Mouse (Mus musculus) cerebellum, postnatal 25 days (tissue): ENCODE data around the gene Tecr.
A peak's percentile ranks its signal among the peaks of the same experiment; 100 is the strongest.
"Not testable (repeated sequence)": the region's sequence is repeated elsewhere in the genome, so short reads cannot be mapped to it uniquely, and the experiment has no call there.

ENCODE experiments used
- DNase-seq, 2 experiments: peaks; one replicate each; pipeline ENCODE4 v3.0.0; 2021; ENCODE audit warnings: mixed read lengths in 2 of 2

Gene Tecr

DNA sequence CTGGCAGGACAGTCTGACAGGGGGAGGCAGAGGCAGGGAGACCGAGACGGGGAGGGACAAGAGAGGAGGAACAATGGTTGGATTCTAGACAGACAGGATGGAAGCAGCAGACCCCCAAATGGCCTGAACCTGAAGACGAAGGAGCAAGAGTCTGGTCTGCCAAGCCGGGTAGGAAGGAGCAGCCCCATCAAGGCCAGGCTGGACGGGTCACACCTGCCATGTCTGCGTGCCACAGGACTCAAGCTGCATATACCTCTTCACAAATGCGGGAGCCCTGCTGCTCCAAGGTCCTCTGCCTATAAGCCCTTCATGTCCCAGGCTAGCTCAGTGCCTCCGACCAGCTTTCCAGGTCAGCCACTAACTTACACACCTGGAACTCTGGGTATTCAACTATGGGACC is 28.1 kb downstream of the Tecr start:
- DNase-seq, result no peak

DNA sequence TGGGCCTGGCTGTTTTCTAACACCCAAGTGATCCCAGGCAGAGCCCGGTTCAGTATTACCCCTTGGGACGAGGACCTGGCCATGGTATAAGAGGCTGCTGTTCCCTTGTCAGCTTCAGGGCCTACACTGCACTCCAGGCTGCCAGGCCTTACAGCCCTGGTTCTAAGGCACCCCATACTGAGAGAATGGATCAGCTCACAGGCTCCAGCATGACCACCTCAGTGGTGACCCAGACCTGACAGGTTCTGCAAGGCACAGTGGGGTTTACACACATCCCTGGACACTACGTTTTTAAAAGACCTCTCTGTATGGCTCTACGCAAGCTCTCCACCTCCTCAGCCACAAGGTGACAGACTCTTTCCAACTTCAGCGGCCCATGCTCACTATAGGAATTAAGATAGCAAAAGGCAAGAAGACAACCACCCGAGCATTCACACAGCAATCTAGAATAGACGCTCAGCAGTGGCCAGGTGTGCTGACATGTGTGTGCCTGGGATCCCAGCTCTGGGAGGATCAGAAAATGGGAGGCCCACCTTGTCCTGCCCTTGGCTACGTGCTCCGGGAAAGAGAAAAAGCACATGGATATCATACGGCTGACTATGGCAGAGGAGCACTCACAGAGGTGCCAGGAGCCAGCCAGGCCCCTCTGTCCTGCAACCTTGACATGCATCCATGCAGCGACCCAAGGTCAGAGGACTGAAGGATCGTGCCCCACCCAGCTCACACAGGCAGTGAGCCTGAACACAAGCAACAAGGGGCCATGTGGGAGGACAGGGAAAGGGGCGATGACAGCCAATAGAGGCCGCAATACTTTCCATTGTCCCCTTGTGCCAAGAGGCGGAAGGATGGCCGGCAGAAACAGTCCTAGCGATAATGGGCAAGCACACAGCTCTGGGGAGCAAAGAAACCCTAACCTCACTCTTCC is 29.4 kb downstream of the Tecr start:
- DNase-seq, result peak; percentile 16 to 18

DNA sequence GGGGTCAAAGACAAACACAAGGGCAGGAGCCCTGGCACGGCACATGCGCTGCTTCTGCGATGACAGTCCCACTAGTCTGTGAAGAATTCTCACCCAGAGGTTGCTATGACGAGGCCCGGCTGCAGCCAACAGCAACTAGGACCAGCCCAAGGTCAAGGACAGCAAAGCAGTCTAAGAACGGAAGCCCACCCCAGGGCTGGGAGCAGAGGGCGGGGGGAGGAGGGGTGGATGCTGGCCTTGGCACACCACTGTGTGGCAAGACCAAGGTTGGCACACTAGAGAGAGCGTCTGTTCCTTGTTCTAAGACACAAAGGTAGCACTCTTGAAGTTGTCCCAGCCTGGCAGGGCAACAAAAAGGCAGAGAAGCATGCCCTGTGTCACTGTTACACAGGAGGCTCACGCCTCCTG is 30.4 kb downstream of the Tecr start:
- peak; percentile 21 to 39 for DNase-seq

DNA sequence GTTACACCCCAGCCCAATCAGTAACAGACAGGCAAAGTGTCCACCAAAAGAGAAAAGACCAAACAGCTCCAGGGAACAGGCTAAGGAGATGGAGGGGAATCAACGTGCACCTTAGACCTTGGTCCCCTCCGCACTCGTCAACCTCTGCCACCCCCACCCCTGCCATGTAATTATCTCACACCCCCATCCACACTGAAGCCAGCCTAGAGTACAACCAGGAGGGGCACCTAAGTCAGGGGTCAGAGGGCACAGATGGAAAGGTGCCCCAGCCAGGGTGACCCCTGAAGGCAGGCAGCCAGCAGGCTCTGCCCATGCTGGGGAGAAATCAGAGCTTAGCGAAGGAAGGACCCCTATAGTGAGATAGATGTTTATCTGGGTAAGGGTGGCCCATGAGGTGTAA is 30.9 kb downstream of the Tecr start:
- peak; percentile 10 to 12 for DNase-seq

DNA sequence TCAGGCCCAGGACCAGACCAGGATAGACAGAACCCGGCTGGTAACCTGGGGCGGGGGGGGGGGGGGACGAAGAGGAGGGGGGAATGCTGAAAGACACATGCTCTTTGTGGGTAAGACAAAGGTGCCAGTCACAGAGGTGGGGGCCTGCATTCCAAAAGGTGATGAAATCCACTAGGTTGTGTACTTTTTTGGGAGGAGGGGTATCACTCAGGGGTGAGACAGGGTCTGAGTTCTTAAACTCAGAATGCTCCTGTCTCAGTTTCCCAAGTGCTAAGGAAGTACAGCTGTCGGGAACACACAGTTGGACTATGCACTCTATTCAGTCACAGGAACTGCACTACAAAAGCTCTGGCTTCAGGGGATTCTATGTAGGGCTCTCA is 31.3 kb downstream of the Tecr start:
- no peak for DNase-seq

DNA sequence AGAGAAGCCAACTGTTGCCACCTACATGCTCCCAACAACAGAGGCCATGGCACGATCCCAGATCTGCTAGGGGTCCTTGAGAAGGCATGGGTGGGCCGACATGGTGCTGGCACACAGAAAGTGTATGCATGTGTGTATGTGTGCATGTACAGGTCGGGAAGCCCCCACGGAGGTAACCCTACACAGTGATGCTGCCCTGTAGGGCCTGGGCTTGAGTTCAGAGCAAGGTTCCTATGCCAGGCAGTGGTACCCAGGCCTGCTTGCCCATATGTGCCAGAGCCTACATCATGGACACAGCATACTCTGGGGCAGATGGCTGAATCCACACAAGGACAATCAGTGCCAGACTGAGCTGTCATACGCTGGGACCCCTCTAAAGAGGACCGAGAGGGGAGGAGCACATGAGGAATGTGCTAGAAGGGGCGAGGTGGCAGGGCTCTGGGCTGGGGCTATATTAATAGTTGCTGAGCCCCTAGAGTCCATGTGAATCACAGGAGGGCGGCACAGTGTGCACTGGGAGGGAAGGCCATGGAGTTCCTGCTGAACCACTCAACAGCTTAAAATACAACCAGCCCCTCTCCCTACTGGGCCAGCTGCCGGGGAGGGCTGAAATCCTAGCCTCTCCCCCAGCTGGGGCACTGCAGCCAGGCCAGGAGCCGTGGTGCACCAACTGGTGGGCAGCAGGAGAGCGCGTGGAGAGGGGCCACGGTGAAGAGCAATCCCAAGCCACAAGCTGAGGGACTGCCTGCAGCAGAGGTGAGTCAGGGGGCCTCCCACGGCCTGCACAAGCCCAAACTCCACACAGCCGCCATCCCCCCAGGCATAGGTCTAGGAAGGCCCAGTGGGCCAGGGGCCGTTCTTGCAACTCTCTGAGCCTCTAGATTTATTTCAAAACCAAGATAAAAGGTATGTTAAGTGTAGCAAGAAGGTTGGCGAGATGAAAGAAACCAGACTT is 31.9 kb downstream of the Tecr start:
- peak; percentile 40 to 42 for DNase-seq

DNA sequence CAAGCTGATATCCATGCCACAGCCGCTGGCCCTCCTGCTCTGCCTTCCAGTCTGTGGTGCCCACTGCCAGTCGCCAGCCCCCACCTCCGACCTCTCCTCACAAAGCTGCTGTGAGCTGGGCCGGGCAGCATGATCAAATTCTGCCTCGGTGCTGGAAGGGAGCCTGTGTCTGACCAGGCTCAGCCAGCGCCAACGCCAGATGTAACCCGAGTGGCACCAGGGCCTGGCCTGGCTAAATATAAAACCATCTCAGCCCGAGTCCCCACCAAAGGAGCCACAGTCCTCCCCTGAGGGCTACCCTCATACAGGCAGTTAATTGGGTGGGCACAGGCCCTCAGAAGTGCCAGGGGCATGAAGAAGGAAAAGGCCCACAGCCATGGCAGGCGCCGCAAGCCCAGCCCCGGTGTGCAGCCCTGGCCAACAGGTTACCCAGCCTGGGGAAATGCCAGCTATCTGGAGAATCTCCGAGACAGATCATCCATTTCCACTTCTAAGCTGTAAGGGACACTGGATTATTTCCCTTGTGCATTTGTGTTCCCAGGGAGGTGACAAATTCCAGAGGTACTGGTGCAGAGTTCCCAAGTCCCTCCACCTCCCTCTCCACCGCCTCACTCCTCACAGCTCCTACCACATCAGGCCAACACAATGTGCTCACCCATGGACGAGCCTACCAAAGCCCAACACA is 33.0 kb downstream of the Tecr start:
- DNase-seq, result peak; percentile 36 to 57

DNA sequence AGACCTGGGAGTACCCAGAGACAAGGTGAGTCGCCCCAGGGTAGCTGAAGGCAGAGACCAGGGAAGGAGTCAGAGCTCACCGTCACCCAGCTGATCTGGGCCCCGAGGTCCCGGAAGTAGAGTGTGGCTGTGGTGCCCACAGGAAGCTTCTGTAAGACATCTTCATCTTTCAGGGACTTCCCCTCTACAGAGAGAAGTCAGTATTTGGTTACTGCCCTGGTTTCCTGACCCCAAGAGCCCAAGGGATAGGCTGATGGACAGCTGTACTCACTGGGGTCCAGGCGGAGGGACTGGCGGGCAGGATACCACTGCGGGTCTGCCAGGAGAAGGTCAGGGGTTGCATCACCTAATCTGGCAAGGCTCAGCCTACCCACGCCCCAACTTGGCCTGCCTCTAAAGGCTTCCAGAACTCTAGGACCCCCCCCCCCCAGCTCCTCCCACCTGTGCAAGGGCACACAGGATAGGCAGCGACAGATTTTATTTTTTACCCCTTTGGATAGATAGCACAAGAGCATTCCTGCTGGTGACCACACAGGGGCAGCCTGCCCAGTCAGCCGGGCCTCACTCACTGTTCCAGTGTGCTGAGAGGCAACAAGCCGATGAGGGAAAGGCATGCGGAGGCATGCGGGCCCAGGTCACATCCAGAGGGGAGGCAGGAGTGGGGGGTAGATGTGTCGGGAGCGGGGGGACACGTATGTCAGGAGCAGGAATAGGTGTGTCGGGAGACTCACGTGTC is 34.5 kb downstream of the Tecr start:
- peak; percentile 19 to 42 for DNase-seq

DNA sequence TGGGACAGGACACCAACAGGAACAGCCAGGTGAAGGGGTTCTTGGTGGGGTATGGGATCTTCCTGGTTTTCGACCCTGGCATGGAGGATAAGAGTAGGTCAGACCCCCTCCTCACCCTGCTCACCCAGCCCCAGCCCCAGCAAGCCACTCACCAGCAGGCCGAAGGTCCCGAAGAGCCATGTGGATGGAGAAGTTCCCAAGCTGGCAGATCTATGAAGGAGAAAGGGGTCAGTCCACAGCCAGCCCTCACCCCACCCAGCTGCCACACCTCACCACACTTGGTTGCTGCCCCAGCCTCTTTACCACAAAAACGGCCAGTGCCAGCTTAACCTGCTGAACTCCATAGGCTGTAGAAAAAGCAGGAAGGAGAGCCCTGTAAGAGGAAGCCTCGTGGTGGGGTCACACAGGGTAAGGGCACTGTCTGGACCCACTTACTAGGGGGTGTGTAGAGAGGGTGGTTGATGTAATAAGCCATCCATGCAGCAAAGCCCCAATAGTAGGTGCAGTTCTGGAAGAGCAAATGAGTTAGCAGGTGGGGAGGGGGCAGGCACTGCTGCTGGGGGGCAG is 35.4 kb downstream of the Tecr start:
- DNase-seq, result no peak

DNA sequence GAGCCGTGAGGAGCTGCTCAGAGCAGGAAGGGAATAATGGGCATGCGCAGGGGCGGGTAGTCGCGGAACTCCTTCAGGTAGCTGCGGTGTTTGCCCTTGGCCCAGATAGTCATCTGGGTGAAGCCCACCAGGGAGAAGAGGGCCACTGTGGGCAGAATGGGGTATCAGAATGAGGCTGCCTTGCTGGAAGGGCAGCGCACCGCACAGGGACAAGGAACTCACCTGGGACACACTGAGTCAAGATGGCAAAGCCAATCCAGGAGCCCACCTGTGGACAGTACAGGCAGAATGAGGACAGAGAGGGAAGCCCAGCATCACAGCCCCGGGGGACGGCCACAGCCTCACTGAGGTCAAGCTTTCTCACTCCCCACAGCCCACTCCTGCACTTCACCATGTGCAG is 36.0 kb downstream of the Tecr start:
- peak in 1 of 2 experiments; percentile 16 for DNase-seq

DNA sequence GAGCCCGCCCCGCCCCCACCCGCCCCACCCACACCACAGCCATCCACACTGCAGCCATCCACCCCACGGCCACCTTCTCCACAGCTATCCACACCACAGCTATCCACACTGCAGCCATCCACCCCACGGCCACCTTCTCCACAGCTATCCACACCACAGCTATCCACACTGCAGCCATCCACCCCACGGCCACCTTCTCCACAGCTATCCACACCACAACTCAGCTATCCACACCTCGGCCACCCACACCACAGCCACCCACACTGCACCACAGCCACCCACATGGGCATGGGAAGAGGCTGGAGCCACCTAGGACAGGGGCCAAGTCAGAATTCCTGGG is 36.8 kb downstream of the Tecr start:
- DNase-seq, result not testable (repeated sequence)

DNA sequence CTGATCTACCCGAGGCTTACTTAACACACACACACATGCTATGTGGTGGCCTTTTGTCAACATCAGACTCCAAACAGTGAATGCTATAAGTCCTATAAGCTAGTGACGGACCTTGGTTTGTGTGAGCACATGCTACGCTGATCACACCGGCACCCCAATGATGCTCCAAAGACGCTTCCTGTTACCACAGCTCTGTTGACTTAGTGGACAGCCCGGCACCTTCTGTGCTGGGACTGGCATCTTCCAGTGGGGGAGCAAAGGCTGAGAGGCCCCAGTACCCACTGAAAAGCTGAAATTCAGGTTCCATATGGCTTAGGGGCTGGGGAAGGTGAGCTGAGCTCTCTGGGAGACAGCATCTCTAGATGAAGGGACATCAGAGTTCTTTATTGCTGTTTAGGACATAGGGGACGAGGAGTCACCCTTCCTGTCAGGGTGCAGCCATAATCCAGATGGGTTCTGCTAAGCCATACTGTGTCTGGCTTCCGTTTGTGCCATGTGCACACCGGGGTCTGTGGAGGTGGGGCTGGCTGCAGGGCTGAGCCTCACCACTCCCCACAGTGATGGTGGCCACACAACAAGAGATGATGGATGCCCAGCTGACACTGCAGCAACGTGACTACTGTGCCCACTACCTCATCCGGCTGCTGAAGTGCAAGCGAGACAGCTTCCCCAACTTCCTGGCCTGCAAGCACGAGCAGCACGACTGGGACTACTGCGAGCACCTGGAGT is 37.3 kb downstream of the Tecr start:
- DNase-seq, result peak; percentile 11 to 15

DNA sequence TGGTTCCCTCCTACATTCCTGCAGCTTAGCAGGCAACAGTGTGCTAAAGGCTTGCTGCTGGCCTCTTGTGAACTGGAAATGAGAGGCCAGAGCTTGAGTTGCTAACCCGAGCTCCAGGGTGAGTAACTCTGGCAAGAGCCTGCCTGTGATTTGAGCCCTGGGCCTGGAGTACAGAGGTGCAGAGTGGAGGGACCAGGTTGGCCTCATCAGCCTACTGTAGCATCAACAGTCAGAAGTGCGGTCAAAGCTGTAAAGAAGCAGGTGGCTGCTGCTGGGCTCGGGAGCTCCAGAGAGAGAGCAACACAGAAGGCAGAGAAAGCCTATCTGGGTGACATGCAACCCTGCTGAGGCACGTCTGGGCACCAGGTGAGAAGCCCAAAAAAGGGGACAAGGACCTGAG is 38.6 kb downstream of the Tecr start:
- peak in 1 of 2 experiments; percentile 9 for DNase-seq

DNA sequence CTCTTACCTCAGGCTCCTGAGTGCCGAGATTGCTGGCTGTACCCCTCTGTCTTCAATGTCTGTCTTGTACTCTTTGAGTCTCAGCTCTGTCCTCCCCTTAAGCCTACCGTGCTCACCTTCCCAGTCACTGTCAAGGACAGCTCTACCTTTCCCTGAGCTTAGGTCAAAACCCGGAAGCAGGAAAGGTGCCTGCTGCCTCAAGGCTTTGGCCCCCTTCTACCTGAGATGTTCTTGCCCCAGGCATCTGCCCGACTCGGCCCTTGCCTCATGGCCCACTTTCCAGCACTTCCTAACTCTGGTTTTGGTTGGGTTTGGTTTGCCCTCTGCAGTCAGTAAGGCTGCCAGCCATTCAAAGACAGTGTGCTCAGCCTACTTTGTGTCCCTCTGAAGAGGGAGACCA is 39.0 kb downstream of the Tecr start:
- DNase-seq, result no peak

DNA sequence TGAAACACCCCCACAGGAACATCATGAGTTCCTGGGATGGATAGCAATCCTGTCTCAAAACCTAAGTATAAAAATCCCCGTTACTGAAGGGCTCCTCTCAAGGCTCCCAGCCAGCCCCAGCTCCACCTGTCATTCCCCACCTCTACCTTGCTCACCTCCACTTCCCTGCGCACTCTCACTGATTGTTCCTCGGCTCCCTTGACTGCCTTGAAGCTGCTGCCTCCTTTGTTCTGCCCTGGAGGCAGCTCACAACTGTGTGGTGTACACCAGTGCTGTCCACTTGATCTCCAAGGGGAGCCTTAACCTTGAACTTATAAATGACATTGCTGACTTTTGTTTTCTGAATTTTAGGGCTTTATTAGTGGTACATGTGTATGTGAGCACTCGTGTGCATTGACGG is 39.6 kb downstream of the Tecr start:
- DNase-seq, result peak; percentile 11 to 14

DNA sequence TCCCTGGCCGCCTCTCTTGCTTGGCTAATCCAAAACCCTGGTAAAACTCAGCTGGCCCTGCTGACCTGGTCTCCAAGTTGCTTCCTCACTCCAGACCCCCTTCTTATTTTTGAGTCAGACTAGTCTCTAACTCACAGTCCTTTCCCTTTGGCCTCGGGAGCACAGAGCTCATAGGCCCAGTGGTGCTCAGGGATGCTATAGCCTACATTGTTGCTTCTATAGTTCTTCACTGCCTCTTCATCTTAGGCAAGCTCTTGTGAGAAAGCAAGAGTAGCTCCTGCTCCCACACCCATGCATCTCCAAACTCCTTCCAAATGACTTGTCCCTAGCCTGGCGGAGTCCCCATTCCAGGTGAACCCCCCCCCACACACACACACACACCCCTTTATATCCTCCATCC is 40.1 kb downstream of the Tecr start:
- DNase-seq, result no peak

DNA sequence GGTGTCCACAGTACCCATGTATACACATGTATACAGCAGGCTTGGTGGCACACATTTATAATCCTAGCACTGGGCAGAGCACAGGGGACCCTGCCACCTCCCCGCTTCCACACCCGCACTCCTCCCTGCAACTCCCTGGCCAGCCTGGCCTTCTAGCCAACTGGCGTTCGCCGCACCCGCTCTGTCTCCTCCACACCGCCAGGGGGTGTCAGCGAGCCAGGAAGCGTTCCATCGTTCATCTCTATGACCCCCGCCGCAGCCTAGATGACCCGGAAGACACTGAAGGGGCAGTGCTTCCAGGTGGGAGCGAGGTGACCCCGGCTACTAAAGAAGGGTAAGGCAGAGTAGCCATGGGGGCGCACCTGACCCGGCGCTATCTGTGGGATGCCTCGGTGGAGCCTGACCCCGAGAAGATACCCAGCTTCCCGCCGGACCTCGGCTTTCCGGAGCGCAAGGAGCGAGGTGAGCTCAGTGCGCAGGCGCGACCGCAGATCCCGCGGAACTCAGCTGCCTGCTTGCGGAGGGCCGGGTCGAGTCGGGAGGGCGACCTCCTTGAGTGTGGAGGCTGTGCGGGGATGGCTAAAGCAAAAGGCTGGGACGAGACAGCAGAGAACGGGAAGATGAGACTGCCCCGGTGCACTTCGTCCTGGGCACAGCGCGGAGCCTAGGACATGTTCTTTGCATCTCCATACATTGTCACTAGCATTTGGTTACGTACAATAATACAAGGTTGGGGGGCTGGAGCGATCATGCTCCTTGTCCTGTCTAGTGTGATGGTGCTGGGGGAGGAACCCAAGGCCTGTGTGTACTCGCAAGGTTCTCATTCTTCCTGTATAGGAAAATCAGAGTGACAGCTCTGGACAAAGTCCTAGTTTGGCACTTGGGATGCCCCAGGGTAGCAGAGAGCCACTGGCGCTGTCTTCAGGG is 41.0 kb downstream of the Tecr start, which contains the start of gene Ndufb7:
TSS of gene Ndufb7 (plus strand) at position 203 of the 927 bp plus-strand sequence.
- DNase-seq, result peak; percentile 99

DNA sequence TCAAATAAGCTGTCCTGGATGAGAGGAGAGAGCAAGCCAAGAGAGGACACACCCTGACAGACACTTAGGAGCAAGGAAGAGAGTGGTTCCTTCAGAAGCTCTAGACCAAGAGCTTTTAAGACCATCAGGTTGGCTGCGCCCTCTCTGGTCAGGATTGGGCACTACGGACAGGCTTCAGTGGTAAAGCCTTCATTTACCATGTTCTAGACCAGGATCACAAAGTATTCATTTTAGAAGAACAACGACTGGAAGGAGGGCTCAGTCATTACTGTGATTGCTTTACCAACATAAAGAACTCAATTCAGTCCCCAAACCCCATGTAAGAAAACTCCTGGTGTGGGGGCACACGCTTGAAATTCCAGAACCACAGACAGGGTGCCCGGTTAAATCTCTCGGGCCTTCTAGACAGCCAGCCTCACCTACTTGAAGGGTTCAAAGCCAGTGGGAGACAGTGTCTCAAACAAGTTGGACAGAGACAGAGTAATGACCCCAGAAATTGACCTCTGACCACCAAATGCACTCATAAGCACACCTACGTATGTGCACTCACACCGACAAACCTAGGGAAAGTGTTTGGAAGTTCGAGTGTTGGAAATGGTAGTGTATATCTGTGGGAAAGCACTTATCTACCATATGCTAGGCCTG is 41.9 kb downstream of the Tecr start:
- DNase-seq, result peak; percentile 22 to 51

DNA sequence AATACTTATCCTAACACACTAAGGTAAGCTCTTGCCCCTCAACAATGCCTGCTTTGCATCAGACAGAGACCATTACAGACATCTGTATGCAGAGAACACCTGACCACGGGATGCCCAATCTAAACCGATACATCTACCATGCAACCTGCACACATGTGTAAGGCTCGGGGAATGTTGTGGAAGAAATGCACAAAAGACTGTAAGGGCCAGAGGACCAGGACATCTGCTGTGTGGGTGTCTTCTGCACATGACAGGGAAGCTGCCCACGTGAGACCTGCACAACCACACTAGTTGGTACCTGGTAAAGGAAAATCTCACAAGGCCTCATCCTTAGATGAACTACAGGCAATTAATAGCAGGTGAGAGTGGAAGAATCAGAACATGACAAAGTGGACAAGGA is 44.5 kb downstream of the Tecr start:
- DNase-seq, result no peak

DNA sequence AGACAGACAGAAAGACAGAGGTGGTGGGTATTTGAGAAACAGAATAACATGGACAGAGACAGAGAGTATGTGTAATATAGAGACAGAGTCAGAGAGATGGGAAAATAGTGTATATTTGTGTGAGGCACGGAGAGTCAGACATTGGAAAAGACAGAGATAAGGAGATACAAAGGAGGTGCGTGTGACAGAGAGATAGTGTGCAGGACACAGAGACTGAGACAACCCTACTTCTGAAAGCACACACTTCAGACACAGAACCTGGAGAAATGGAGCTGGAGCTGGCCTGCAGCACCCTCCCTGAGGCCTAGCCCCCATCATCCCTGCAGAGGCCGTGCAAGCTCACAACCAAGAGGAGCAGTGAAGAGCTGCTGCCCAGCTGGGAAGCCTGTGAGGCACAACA is 45.1 kb downstream of the Tecr start:
- no peak for DNase-seq
